Mouse (Mus musculus) retina, embryonic 14.5 days (tissue): Measurements from ENCODE around the gene Paqr6.

Experiments
- DNase-seq: peaks from one replicate; pipeline ENCODE4 v3.0.0-alpha.2; 2015; ENCODE audit warnings: low spot score

Gene Paqr6

GRCm38 (mm10) chr3:88411681-88412080, 47.3 kb downstream of the Paqr6 start:
- no peak for DNase-seq

GRCm38 (mm10) chr3:88412636-88413035, 48.3 kb downstream of the Paqr6 start:
- no peak for DNase-seq

- no peak for DNase-seq
These were observed 51.3 kb downstream of the Paqr6 start for GRCm38 (mm10) chr3:88415668-88416067.

- DNase-seq, result no peak
These were observed 53.6 kb downstream of the Paqr6 start for GRCm38 (mm10) chr3:88418016-88418415.
